Mouse (Mus musculus): ENCODE measurements around the gene 1700016C15Rik.

Gene 1700016C15Rik

DNA sequence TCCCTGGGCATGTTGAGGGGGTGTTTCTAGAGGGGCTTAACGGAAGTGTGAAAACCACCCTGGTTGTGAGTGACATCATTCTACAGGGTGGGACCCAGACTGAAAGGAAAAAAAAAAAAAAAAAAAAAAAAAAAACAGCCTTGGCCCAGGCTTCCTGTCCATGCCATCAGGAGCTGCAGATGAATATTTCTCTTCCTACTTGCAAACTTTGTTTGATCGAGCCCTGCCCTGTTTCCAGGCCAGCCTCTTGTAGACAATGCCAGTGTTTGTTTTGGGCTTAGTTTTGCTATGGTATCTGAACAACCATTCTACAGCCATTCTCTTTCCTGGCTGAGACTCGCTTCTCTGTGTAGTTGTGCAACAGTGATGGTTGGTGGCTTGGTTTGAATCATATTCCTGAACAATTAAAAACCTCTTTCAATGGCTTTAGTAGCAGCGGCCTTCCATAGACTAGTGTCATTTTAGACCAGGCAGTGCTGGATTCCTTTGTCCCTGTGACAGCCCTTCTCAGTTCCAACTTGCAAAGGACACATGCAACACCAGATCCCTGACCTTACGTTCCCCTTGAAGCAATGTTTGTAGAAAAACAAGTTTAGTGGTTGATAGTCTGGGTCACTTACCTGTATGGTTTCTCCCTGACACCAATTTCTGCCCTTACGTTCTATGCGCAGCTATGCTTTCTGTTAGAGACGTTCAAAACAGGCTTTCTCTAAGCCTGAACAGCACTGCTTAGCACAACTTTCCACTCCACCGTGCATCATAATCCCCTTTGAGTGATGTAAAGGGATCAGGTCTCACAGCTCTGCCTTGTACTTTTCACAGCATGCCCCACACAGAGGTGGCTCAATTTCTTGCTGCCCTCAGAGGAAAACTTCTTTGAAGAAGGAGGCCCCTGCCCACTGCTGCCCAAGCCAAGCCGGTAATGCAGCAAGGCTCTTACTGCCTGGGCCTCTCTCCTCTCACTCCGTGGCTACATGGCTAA lies at the start of gene 1700016C15Rik:
1700016C15Rik (plus strand) TSS at position 772 of the 982 bp plus-strand sequence.
- DNase-seq (ENCODE audit: low read depth, low spot score), result no peak

GRCm38 (mm10) chr1:177681239-177681638 lies 48.4 kb upstream of the 1700016C15Rik start:
- DNase-seq (ENCODE audit: low read depth, low spot score), result no peak

GRCm38 (mm10) chr1:177683931-177684836 lies 45.4 kb upstream of the 1700016C15Rik start:
- DNase-seq (ENCODE audit: low read depth, low spot score), result peak; percentile 78

- peak; percentile 87 for DNase-seq (ENCODE audit: low read depth, low spot score)
Observed at GRCm38 (mm10) chr1:177684901-177685300, 44.7 kb upstream of the 1700016C15Rik start.

- no peak for DNase-seq (ENCODE audit: low read depth, low spot score)
Observed at GRCm38 (mm10) chr1:177686137-177686536, 43.5 kb upstream of the 1700016C15Rik start.

GRCm38 (mm10) chr1:177686982-177687381 lies 42.6 kb upstream of the 1700016C15Rik start:
- DNase-seq (ENCODE audit: low read depth, low spot score), result no peak

DNA sequence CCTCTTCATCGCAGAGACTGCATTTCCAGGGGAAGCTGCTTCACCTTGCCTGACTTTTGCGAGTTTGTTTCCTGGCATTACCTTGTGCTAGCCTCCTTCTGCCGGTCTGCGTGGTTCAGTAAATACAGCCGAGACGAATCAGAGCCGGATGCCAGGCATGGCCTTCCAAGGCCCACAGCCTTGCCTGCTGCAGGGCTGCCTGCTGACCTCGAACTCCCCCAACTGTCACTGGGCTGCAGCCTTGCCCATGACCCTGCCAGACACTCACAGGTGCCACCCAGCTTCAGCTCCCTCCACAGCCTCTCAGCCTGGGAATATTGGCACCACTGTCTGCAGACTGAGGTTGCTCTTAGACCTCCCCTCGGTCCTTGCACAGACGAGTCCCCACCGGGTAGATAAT lies 37.1 kb upstream of the 1700016C15Rik start:
- DNase-seq (ENCODE audit: low read depth, low spot score), result no peak

- peak; percentile 47 for DNase-seq (ENCODE audit: low read depth, low spot score)
Observed at GRCm38 (mm10) chr1:177693486-177694252, 35.9 kb upstream of the 1700016C15Rik start.

DNA sequence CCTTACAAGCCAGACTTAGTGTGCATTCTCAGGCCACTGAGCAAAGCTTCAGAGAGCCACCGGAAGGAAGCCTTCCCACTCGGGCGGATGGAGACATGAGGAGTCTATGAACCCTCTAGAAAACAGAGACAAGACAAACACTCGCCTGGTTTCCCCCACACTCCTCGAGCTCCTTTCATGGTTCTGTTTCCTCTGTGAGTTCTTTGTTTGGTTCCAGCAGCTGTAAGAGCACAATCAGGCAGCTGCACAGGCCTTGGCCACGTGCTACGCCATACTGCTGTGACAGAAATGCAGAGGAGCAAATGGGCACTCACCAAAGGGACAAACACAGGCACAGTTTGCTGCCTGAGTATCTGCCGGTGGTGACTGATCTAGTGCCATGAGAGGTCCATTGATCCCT lies 29.1 kb upstream of the 1700016C15Rik start:
- DNase-seq (ENCODE audit: low read depth, low spot score), result peak; percentile 64

GRCm38 (mm10) chr1:177702481-177703146 lies 27.0 kb upstream of the 1700016C15Rik start:
- DNase-seq (ENCODE audit: low read depth, low spot score), result peak; percentile 91

GRCm38 (mm10) chr1:177703147-177703807 lies 26.3 kb upstream of the 1700016C15Rik start:
- peak; percentile 72 for DNase-seq (ENCODE audit: low read depth, low spot score)

DNA sequence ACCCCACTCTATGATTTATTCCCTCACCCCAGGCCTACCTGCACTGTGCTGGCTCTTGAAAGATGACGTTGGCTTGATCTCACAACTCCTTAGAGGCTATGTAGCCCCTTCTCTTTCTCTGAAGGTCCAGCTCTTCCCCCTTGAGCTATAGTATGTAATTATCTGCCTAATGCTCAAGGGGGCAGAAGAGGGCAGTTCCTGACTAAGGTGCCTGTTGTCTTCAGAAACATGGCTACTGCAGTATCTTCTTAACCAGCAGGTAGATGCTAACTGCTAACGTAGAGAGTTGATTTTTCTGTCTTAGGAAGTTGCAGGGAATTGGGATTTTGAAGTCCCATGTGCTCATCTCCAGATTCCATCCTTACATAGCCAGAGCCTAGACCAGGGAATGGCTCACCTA lies 24.4 kb upstream of the 1700016C15Rik start:
- DNase-seq (ENCODE audit: low read depth, low spot score), result no peak

DNA sequence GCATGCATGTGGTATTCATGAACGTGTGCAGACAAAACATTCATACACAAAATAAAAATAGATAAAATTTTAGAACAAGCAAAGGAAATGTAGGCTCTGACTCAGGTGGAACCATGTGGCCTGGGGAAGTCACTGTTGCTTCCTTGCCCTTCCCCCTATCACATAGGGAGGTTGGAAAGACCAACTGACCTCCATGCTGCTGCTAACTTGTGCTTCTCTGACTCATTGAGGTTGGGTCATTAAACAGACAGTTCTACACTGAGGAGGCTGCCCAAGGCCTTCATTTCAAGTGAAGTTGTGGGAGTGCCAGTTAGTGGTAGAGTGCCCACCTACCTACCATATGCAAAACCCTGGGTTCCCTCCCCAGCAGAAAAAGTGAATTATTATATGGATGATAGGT lies 22.0 kb upstream of the 1700016C15Rik start:
- no peak for DNase-seq (ENCODE audit: low read depth, low spot score)

- peak; percentile 64 for DNase-seq (ENCODE audit: low read depth, low spot score)
Observed at GRCm38 (mm10) chr1:177708583-177709055, 21.0 kb upstream of the 1700016C15Rik start.

DNA sequence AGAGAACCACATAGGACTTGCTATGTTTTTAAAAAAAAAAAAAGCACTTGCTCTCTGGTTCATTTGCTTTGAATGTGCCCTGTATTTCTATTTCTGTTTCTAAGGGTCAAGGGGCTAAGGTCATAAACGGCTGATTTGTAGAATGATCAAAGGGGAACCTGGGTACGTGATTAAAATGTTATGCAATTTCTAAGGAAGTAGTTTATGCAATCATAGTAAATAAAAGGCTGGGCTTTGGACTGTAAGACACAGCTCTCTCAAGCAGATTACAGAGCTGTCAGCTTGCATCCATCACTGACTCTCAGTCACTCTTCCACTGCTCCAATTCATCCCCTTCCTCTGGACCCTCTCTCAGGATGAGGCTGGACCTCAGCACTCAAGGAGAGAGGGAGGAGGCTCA lies 18.6 kb upstream of the 1700016C15Rik start:
- no peak for DNase-seq (ENCODE audit: low read depth, low spot score)

GRCm38 (mm10) chr1:177711418-177711817 lies 18.2 kb upstream of the 1700016C15Rik start:
- no peak for DNase-seq (ENCODE audit: low read depth, low spot score)

- no peak for DNase-seq (ENCODE audit: low read depth, low spot score)
Observed at GRCm38 (mm10) chr1:177713635-177714396, 15.8 kb upstream of the 1700016C15Rik start.

DNA sequence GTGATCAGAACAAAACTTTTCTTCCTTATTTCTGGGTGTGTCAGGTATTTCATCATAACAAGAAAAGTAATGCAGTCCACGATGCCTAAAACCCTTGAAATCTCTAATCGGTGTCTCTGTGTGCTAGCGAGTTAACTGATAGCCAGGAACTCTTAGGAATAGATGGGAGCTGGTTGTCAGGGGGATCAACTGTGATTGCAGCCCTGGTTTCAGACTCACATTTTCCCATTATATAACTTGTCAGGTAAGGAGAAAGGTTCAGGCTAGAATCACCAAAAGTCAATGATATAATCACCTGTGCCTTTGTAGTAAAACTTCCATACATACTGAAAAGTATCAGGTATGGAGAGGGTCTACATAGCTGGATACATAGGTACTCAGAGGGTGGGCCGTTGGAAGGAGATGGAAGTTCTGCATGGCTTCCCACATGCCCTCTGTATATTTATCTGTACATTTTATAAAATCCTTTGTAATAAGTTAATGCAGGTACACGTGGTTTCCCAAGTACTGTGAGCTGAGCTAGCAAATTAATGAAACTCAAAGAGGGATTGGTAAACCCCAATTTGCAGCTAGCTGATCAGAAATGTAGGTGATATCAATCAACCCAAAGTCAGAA lies 15.1 kb upstream of the 1700016C15Rik start:
- DNase-seq (ENCODE audit: low read depth, low spot score), result no peak

- DNase-seq (ENCODE audit: low read depth, low spot score), result no peak
Observed at GRCm38 (mm10) chr1:177716448-177716847, 13.2 kb upstream of the 1700016C15Rik start.
